Mouse (Mus musculus): ENCODE data around the gene Hs3st6. TPM values are rescaled to one million over a fixed set of nuclear protein-coding genes. Genes with fewer than 3 reads are reported as not detected.

The Hs3st6 gene
- polyA plus RNA-seq, 1 experiment from 2014 or later, result 1.5 TPM

DNA sequence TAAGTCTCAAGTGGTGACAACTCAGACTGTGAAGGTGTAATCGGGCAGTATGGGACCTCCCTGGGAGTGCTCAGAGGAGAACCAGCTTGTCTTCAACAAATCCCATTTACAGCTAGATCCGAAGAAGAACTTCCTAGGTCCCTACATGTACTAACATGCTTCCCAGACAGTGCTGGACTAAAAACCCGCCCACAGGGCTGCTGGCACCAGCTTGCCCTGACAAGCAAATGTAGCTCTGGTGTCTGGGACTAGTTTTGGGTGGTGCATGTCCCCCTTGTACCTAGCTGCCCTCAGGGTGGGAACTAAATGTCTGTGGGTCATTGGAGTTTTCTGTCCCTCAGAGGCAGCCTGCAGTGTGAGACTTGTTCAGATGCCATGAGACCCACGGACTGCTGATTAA, 1.3 kb upstream of the Hs3st6 start:
- no peak overlapping the region for H3K4me3 ChIP-seq
- no peak overlapping the region for H3K27ac ChIP-seq
- WGBS, result 22% methylated on average over 4 of the region's 4 CpGs
- H3K9me3 ChIP-seq, result no peaks in the 10 kb centered on the region
- H3K4me1 ChIP-seq (replicated peaks), result peaks cover 28% of the 10 kb centered on the region
- no peaks in the 10 kb centered on the region for H3K36me3 ChIP-seq
- DNase-seq (ENCODE audit: low spot score), result no peak
- H3K27me3 ChIP-seq (ENCODE audit: insufficient read depth, poor library complexity, severe bottlenecking), result peaks cover 88% of the 10 kb centered on the region

DNA sequence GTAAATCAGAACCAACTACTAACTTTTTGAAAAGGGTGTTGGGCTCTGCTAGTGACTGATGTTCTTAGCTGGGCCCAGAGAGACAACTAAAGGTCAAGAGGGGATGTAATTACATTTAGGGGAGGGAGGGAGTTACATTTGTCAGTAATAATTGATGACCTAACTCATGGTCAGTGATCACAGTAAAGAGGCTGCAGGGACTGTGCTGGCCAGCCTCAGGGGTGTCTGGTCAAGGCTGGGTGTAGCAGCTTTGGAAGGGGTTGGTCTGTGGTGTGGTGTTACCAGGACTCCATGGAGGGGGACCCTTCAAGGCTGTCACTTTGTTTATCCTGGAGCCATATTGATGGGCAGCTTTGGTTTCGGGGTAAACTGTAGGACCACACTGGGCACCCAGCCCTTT, 4.6 kb downstream of the Hs3st6 start:
- peaks cover 68% of the 10 kb centered on the region for H3K27me3 ChIP-seq (ENCODE audit: insufficient read depth, poor library complexity, severe bottlenecking)
- H3K4me3 ChIP-seq, result no peak overlapping the region
- H3K4me1 ChIP-seq (replicated peaks), result peaks cover 16% of the 10 kb centered on the region
- DNase-seq (ENCODE audit: low spot score), result no peak
- H3K9me3 ChIP-seq, result no peaks in the 10 kb centered on the region
- no peaks in the 10 kb centered on the region for H3K36me3 ChIP-seq
- 94% methylated on average over 1 of the region's 1 CpGs for WGBS
- no peak overlapping the region for H3K27ac ChIP-seq

DNA sequence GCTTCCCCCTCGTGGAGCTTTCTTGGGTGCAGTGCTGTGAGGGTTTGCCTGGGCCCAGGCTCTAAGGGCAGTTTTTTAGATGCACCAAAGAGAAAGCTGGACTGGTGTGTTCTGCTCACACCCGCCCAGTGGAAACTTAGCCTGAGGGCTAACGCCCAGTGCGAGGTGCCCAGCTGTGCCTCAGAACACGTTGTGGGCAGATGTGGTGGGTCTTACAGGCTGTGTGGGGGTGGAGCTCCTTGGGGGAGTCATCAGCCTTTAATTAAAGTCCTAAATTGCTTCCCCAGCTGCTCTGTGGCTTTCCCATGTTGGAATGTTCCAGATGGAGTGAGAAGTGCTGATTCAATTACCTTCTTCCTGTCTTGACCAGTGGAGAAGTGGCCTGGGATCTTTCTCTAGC, 8.3 kb downstream of the Hs3st6 start:
- Histone ChIP-seq H3K4me3 (no peak overlapping the region), H3K27ac (no peak overlapping the region)
- no peak for DNase-seq (ENCODE audit: low spot score)

DNA sequence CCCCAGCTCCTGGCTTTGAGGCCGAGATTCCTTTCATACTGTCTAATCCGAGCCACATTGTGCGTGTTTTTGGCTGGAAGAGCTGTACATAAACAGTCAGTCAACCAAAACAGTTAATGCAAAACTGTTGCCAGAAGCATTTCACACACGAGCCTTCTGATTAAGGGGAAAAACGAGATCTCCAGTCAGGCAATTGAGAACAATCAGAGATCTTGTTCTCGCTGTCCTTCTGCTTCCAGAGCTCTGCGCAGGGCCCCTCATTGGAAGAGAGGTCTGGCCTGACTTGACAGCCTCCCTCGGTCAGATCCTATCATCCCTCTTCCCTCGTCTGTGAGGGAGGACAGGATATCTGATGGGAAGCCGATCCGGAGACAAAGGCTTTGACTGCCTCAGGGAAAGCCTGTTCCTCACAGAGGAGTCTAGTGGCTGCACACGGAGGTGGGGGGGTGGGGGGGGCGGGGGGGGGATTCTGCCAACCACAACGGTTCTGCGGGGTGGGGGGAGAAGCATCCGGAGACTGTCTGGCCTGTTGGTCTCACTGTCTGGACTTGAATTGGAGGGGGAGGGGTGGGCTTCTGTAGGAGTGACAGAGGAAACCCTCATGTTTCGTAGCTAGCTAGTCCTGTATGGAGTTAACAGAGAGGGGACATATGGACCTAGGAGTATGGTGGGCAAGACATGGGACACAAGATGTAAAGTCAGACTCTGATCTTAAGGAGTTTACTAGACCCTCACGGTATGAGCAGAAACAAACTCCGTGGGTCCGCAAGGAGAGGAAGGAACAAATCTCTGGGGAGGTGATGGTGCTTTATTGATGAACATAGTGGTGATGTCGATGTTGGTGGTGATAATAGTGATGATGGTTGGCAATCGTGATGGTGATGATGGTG, 12.5 kb downstream of the Hs3st6 start:
- DNase-seq (ENCODE audit: low spot score), result no peak
- H3K4me1 ChIP-seq (replicated peaks), result peaks cover 16% of the 10 kb centered on the region
- no peaks in the 10 kb centered on the region for H3K9me3 ChIP-seq
- peak overlapping the region; percentile 62 for H3K27ac ChIP-seq
- 55% methylated on average over 22 of the region's 22 CpGs for WGBS
- no peak overlapping the region for H3K4me3 ChIP-seq
- H3K36me3 ChIP-seq, result no peaks in the 10 kb centered on the region
- H3K27me3 ChIP-seq (ENCODE audit: insufficient read depth, poor library complexity, severe bottlenecking), result 0 out of 2 replicates have a peak, but pooled peaks cover 13% of the 10 kb centered on the region

More for the DNA sequence above, 8.3 kb downstream of the Hs3st6 start:
- 52% methylated on average over 5 of the region's 5 CpGs for WGBS
- peaks cover 31% of the 10 kb centered on the region for H3K27me3 ChIP-seq (ENCODE audit: insufficient read depth, poor library complexity, severe bottlenecking)
- no peaks in the 10 kb centered on the region for H3K9me3 ChIP-seq
- H3K36me3 ChIP-seq, result no peaks in the 10 kb centered on the region
- peaks cover 11% of the 10 kb centered on the region for H3K4me1 ChIP-seq (replicated peaks)

DNA sequence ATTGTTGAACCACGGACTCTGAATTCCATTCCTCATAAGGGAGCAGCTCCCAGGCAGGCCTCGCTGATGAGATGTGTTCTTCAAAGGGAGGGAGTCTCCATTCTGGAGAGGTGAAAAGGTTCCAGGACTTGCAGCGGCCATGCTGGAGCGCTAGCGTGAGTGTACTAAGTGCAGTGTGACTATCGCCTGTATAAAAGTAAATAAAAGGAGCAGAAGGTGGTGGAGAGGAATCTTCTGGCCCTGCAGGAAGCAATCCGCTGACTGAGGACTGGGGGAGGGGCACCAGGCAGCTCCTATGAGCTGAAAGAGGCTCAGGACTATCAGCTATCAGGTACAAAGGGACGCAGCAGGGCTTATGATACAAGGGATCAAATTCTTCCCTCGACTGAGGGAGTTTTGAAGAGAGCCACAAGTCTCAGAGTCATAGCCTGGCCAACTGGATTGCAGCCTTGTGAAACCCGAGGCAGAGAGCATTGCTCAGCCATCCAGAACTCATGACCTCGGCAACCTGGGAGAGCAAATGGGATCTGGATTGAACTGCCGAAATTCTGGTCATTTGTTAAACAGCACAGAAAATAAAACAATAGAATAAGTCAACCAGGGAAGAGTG, 13.6 kb downstream of the Hs3st6 start:
- no peaks in the 10 kb centered on the region for H3K36me3 ChIP-seq
- peaks cover 16% of the 10 kb centered on the region for H3K4me1 ChIP-seq (replicated peaks)
- DNase-seq (ENCODE audit: low spot score), result no peak
- H3K27me3 ChIP-seq (ENCODE audit: insufficient read depth, poor library complexity, severe bottlenecking), result 0 out of 2 replicates have a peak, but pooled peaks cover 7% of the 10 kb centered on the region
- H3K9me3 ChIP-seq, result no peaks in the 10 kb centered on the region
- WGBS, result 24% methylated on average over 12 of the region's 12 CpGs
- H3K27ac ChIP-seq, result peak overlapping the region; percentile 66
- H3K4me3 ChIP-seq, result no peak overlapping the region

DNA sequence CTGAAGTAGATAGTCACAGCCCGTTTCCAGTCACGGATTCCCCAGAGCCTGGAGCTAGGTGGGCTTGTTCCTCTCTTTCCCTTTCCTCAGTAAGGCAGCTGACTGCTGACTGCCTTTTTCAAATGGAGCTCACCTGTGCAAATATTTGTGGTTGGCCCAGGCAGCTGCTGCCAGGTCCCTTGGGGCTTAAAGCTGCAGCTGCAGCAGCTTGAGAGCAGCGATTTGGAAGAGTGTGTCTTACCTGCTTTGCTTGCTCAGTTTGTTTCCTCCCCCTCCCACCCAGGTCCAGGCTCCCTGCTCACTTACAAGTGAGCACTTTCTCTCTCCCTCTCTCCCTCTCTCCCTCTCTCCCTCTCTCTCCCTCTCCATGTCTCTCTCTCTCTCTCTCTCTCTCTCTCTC, 16.4 kb downstream of the Hs3st6 start:
- no peaks in the 10 kb centered on the region for H3K36me3 ChIP-seq
- H3K27ac ChIP-seq, result no peak overlapping the region
- WGBS, result 40% methylated on average over 3 of the region's 3 CpGs
- DNase-seq (ENCODE audit: low spot score), result no peak
- no peak overlapping the region for H3K4me3 ChIP-seq
- no peaks in the 10 kb centered on the region for H3K9me3 ChIP-seq
- H3K4me1 ChIP-seq (replicated peaks), result peaks cover 16% of the 10 kb centered on the region
- H3K27me3 ChIP-seq (ENCODE audit: insufficient read depth, poor library complexity, severe bottlenecking), result 0 out of 2 replicates have a peak, but pooled peaks cover 7% of the 10 kb centered on the region

DNA sequence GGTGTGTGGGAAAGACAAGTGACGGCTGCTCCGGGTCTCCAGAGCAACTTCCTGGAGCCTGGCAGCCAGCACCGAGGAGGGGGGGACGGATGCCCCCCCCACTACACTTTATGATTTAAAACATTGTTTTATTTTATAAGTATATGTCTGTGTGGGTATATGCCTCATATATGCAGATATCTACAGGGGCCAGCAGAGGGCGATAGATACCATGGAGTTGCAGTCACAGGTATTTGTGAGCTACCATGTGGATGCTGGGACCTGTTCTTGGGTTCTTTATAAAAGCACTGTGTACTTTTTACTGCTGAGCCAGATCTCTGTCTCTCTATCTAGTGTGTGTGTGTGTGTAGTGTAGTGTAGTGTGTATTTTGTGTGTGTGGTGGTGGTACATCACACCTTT, 20.5 kb downstream of the Hs3st6 start:
- WGBS, result 81% methylated on average over 5 of the region's 5 CpGs
- Histone ChIP-seq H3K27me3 (ENCODE audit: insufficient read depth, poor library complexity, severe bottlenecking) (0 out of 2 replicates have a peak, but pooled peaks cover 7% of the 10 kb centered on the region), H3K4me3 (no peak overlapping the region), H3K27ac (no peak overlapping the region), H3K4me1 (replicated peaks) (no peaks in the 10 kb centered on the region), H3K9me3 (no peaks in the 10 kb centered on the region), H3K36me3 (no peaks in the 10 kb centered on the region)
- DNase-seq (ENCODE audit: low spot score), result no peak

DNA sequence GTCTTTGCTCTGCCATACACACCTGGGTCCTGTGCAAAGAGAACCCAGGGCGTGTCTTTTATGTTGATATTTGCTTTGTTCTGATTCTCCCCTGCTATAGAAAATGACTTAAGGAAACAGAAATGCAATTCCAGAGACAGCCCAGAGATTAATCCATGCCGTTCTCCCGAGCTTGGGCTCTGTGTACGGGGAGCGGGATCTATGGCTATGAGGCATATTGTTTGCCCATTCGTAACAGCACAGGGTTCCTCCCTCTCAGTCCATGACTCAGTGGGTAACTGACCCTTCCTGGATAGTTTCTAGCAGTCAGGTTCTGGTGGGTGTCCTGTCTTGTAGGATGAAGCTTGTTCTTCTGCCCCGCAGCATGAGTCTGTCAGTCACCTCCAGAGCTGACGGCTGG, 22.4 kb downstream of the Hs3st6 start:
- H3K27me3 ChIP-seq (ENCODE audit: insufficient read depth, poor library complexity, severe bottlenecking), result no peaks in the 10 kb centered on the region
- no peak for DNase-seq (ENCODE audit: low spot score)
- no peaks in the 10 kb centered on the region for H3K4me1 ChIP-seq (replicated peaks)
- 85% methylated on average over 8 of the region's 8 CpGs for WGBS
- no peak overlapping the region for H3K4me3 ChIP-seq
- no peaks in the 10 kb centered on the region for H3K36me3 ChIP-seq
- H3K9me3 ChIP-seq, result no peaks in the 10 kb centered on the region
- no peak overlapping the region for H3K27ac ChIP-seq

DNA sequence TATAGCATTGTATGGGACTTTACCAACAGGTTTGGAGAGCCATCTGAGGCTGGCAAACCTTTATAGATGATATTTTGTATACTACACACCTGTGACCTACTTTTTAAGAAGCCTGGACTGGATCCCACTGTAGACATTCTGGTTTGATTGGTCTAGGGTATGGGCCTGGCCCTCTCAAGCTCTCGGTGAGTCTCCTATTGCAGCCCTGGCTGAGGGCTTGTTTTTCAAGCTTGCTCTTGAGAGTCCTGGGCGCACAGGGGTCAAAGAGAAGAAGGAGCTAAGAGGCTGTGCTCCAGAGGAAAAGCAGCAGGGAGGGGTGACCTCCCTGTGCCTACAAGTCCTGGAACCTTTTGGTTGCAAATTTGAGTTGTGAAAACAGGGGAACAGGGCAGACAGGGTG, 24.3 kb downstream of the Hs3st6 start:
- WGBS, result 75% methylated on average over 2 of the region's 2 CpGs
- Histone ChIP-seq H3K9me3 (no peaks in the 10 kb centered on the region), H3K4me1 (replicated peaks) (no peaks in the 10 kb centered on the region), H3K27me3 (ENCODE audit: insufficient read depth, poor library complexity, severe bottlenecking) (no peaks in the 10 kb centered on the region), H3K27ac (no peak overlapping the region), H3K4me3 (no peak overlapping the region), H3K36me3 (no peaks in the 10 kb centered on the region)
- DNase-seq (ENCODE audit: low spot score), result no peak

DNA sequence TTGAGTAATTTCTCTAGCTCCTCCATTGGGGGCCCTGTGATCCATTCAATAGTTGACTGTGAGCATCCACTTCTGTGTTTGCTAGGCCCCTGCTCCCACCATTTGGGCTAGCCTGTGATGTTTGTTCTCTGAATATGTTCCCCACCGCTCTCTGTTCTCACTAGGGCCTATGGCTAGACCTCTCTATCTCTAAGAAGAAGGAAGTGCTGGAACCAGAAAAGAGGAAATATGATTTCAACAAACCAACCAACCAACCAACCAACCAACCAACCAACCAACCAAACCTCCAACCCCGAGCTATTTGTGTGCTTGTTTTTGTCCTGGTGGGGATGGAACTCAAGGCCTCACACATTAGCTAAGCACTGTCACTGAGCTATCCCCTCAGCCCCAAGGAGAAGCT, 28.0 kb downstream of the Hs3st6 start:
- no peak for DNase-seq (ENCODE audit: low spot score)
- Histone ChIP-seq H3K4me1 (replicated peaks) (no peaks in the 10 kb centered on the region), H3K9me3 (no peaks in the 10 kb centered on the region), H3K27ac (no peak overlapping the region), H3K36me3 (no peaks in the 10 kb centered on the region), H3K4me3 (no peak overlapping the region), H3K27me3 (ENCODE audit: insufficient read depth, poor library complexity, severe bottlenecking) (no peaks in the 10 kb centered on the region)
- 85% methylated on average over 2 of the region's 2 CpGs for WGBS

DNA sequence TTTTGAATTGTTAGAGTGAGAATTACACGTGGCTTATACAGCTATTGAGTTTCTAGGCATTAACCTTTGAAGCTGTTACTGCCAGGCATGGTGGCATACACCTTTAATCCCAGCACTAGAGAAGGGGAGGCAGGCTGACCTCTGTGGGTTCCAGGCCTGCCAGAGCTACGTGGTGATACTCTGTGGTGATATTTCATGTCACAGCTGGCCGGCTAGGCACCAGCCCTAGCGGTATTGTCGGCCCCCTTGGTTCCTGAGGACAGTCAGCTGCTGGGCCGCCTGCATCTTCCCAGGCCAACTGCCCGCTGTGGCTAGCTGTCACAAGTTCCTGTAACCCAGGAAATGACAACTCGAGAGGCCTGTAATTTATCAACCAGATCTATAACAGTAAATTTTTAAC, 39.4 kb downstream of the Hs3st6 start:
- 76% methylated on average over 8 of the region's 8 CpGs for WGBS
- no peaks in the 10 kb centered on the region for H3K36me3 ChIP-seq

DNA sequence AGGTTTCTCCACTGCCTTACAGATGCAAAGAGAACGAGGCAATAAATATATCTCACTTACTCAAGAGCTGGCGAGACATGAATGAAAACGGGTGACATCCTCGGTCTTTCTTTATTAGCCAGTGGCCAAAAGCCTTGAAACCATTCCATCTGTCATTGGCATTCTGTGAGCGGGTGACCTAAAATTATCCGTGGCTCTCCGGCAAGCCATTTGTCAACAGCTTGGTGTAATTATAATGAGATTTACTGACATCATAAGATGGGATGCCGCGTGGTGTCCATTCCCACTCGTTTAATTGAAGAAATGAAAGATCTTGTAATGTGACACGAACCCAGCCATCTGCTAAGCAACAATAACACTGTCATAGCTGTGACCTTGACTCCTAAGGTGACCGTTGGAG, 42.0 kb downstream of the Hs3st6 start:
- Histone ChIP-seq H3K4me1 (replicated peaks) (no peaks in the 10 kb centered on the region), H3K9me3 (no peaks in the 10 kb centered on the region), H3K4me3 (no peak overlapping the region), H3K36me3 (no peaks in the 10 kb centered on the region), H3K27me3 (ENCODE audit: insufficient read depth, poor library complexity, severe bottlenecking) (no peaks in the 10 kb centered on the region), H3K27ac (no peak overlapping the region)
- 78% methylated on average over 12 of the region's 12 CpGs for WGBS
- no peak for DNase-seq (ENCODE audit: low spot score)

More for the DNA sequence above, 39.4 kb downstream of the Hs3st6 start:
- Histone ChIP-seq H3K27me3 (ENCODE audit: insufficient read depth, poor library complexity, severe bottlenecking) (no peaks in the 10 kb centered on the region), H3K4me1 (replicated peaks) (no peaks in the 10 kb centered on the region), H3K4me3 (no peak overlapping the region), H3K27ac (no peak overlapping the region), H3K9me3 (no peaks in the 10 kb centered on the region)
- DNase-seq (ENCODE audit: low spot score), result no peak

DNA sequence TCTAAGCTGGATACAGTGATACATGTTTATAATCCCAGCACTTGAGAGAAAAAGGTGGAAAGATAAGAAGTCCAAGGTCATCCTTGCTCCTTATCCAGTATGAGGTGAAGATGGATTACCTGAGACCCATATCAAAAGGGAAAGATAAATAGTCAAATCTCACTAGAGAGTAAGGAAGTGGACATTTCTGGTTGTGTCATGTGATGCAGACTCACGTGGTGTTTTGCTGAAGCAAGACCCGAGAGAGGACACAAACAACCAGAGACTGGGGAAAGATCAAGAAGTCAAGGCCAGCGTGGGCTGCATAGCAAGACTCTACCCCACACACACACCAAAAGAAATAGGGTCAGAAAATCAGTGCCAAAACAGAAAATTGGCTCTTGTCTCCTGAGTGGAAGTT, 44.2 kb downstream of the Hs3st6 start:
- no peaks in the 10 kb centered on the region for H3K9me3 ChIP-seq
- DNase-seq (ENCODE audit: low spot score), result no peak
- WGBS, result 75% methylated on average over 3 of the region's 3 CpGs

More for the DNA sequence above, 44.2 kb downstream of the Hs3st6 start:
- Histone ChIP-seq H3K4me1 (replicated peaks) (no peaks in the 10 kb centered on the region), H3K27ac (no peak overlapping the region), H3K4me3 (no peak overlapping the region), H3K27me3 (ENCODE audit: insufficient read depth, poor library complexity, severe bottlenecking) (no peaks in the 10 kb centered on the region), H3K36me3 (no peaks in the 10 kb centered on the region)

Measured in hindbrain, embryonic 10.5 days (tissue).